Mouse (Mus musculus): Measurements from ENCODE around the gene Kif3a. TPM values are rescaled to one million over a fixed set of nuclear protein-coding genes. Genes with fewer than 3 reads are reported as not detected.
A peak's percentile ranks its signal among the peaks of the same experiment; 100 is the strongest.

The Kif3a gene
- polyA plus RNA-seq, 1 experiment from 2014 or later = 37.3 TPM

DNA sequence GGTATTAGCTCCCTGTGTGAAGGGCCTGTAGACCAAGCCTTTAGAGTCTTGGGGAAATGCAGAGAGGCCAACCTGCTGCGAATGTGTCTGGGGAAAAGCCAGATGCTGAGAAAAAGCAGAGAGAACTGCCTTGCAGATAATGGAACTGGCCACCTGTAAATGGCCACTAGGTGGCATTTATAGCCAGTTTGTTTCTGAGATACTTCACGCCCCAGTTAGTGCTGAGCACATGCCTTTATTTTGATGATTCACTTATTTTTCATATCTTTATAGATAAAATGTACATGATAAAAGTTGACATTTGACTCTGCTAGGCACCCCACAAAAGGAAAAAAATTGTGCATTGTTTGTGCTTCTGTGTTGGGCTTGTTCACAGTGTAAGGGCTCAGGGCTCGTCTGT lies 17.7 kb downstream of the Kif3a start:
- H3K9ac ChIP-seq = no peak overlapping the region
- H3K4me2 ChIP-seq = no peak overlapping the region
- H3K4me1 ChIP-seq = 0 out of 2 replicates have a peak, but pooled peaks cover 6% of the 10 kb centered on the region
- no peak overlapping the region for H3K27ac ChIP-seq (replicated peaks)
- H3K36me3 ChIP-seq = peaks cover 77% of the 10 kb centered on the region
- WGBS = 52% methylated on average over 3 of the region's 3 CpGs
- no peak for ATAC-seq (ENCODE audit: extremely low read depth, insufficient number of reproducible peaks, low FRiP score, low TSS enrichment)
- H3K27me3 ChIP-seq (replicated peaks) = no peaks in the 10 kb centered on the region
- H3K9me3 ChIP-seq = no peaks in the 10 kb centered on the region
- no peak overlapping the region for H3K4me3 ChIP-seq

DNA sequence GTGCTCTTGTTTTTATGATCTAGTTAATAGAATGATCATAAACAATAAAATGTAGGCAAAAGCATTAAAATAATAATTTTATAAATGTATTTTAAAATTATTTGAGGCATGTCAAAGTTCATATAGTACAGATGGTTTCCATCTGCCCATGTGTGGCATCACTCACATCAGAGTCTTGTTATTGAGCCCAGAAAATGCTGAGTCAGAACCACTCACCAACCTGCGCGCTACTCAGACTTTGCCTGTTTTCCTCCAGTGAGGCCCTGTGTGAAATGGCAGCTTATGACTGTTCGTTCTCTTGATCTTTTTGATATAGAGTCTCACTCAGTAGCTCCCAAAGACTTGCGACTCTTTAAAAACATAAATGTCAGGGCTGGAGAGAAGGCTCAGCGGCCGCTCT lies 18.3 kb downstream of the Kif3a start:
- Histone ChIP-seq H3K4me2 (no peak overlapping the region), H3K27me3 (replicated peaks) (no peaks in the 10 kb centered on the region), H3K4me1 (0 out of 2 replicates have a peak, but pooled peaks cover 6% of the 10 kb centered on the region), H3K4me3 (no peak overlapping the region), H3K27ac (replicated peaks) (no peak overlapping the region), H3K9me3 (no peaks in the 10 kb centered on the region), H3K9ac (no peak overlapping the region), H3K36me3 (peaks cover 72% of the 10 kb centered on the region)
- ATAC-seq (ENCODE audit: extremely low read depth, insufficient number of reproducible peaks, low FRiP score, low TSS enrichment) = no peak
- WGBS = 66% methylated on average over 6 of the region's 6 CpGs

DNA sequence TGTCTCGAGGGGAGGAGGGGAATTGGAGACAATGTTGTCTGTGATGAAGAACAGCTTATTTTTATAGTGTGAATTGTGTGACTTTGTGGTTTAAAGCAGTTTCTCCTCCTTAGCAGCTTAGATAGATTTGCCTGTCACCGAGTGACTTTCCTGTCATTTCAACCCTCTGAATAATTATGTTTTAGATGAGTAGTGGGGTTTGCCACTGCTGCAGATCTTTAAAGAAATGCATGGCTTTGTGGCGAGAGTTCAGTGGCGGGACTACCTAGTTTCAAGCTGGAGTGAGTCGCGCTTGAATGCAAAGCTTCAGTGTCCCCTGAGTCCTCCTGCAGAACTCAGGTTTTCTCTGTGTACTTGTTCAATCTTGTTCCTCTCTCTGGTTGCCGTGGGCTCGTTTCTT lies 21.1 kb downstream of the Kif3a start:
- H3K4me2 ChIP-seq = no peak overlapping the region
- H3K4me3 ChIP-seq = no peak overlapping the region
- no peaks in the 10 kb centered on the region for H3K27me3 ChIP-seq (replicated peaks)
- H3K36me3 ChIP-seq = peaks cover 74% of the 10 kb centered on the region
- ATAC-seq (ENCODE audit: extremely low read depth, insufficient number of reproducible peaks, low FRiP score, low TSS enrichment) = no peak
- no peak overlapping the region for H3K9ac ChIP-seq
- H3K27ac ChIP-seq (replicated peaks) = no peak overlapping the region
- H3K9me3 ChIP-seq = no peaks in the 10 kb centered on the region
- H3K4me1 ChIP-seq = 0 out of 2 replicates have a peak, but pooled peaks cover 6% of the 10 kb centered on the region
- WGBS = 77% methylated on average over 8 of the region's 8 CpGs

DNA sequence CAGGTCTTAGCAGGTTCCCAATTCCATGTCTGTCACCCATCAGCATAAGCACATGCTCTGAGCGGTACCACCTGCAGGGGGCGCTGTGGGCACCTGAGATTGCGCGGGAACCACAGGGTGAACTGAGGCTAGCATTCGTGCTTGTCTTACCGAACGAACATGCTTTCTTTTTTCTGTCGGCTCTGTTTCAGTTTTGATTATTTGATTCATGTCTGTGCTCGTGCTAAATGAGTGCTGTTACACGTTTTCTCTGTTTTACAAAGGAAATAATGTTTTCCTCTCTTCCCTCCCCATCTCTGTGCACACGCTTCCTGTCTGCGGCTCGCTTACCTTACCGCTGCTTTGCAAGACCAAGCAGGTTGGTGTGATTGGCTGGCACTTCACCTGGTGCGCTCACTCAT lies 23.2 kb downstream of the Kif3a start:
- ATAC-seq (ENCODE audit: extremely low read depth, insufficient number of reproducible peaks, low FRiP score, low TSS enrichment) = no peak
- Histone ChIP-seq H3K9ac (no peak overlapping the region), H3K9me3 (no peaks in the 10 kb centered on the region), H3K27ac (replicated peaks) (no peak overlapping the region), H3K4me2 (peak overlapping the region; percentile 27; the same call in 1 of the 2 replicates), H3K27me3 (replicated peaks) (no peaks in the 10 kb centered on the region), H3K4me1 (0 out of 2 replicates have a peak, but pooled peaks cover 4% of the 10 kb centered on the region), H3K36me3 (peaks cover 74% of the 10 kb centered on the region), H3K4me3 (no peak overlapping the region)
- 41% methylated on average over 15 of the region's 15 CpGs for WGBS

DNA sequence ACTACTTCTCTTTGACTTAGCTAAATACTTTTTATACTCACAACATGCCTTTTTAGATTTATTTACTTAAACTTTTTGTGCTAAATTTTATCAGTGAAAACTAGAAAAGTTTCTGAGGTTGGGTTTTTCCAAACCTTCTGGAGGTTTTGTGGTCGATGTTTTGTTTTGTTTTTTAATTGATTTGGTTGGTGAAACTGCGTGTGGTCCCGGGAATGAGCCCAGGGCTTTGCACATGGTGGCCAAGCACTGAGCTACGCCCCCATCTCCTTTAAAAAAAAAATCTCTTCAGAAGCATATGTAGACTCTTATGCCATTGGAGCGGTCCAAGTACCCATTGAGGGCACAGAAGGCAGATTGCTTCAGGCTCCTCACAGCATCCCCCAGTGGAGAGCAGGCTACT lies 23.9 kb downstream of the Kif3a start:
- Histone ChIP-seq H3K9ac (no peak overlapping the region), H3K4me3 (no peak overlapping the region), H3K4me1 (no peaks in the 10 kb centered on the region), H3K4me2 (no peak overlapping the region), H3K9me3 (no peaks in the 10 kb centered on the region), H3K36me3 (peaks cover 74% of the 10 kb centered on the region), H3K27me3 (replicated peaks) (no peaks in the 10 kb centered on the region), H3K27ac (replicated peaks) (no peak overlapping the region)
- no peak for ATAC-seq (ENCODE audit: extremely low read depth, insufficient number of reproducible peaks, low FRiP score, low TSS enrichment)
- 92% methylated on average over 5 of the region's 5 CpGs for WGBS

DNA sequence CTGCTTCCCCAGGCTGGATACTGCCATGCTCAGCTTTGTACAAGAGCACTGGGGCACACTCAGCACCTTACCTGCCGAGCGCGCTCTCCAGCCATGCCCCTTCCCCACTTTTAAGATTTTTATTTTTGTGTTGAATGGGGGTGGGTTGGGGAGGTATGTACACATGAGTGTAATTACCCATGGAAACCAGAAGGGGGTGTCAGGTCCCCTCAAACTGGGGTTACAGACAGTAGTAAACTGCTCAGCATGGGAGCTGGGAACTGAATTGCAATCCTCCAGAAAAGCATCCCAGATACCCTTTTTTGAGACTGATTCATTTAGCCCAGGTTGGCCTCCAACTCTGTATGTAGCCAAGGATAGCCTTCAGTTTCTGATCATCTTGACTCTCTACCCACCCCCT lies 37.8 kb downstream of the Kif3a start:
- H3K4me3 ChIP-seq = no peak overlapping the region
- peaks cover 12% of the 10 kb centered on the region for H3K36me3 ChIP-seq
- WGBS = 85% methylated on average over 3 of the region's 3 CpGs
- ATAC-seq (ENCODE audit: extremely low read depth, insufficient number of reproducible peaks, low FRiP score, low TSS enrichment) = no peak
- H3K4me1 ChIP-seq = peaks cover 10% of the 10 kb centered on the region; the same call in 1 of the 2 replicates
- no peak overlapping the region for H3K4me2 ChIP-seq
- no peaks in the 10 kb centered on the region for H3K9me3 ChIP-seq
- no peaks in the 10 kb centered on the region; the same call in 1 of the 2 replicates for H3K27me3 ChIP-seq (replicated peaks)
- no peak overlapping the region for H3K9ac ChIP-seq
- no peak overlapping the region for H3K27ac ChIP-seq (replicated peaks)

DNA sequence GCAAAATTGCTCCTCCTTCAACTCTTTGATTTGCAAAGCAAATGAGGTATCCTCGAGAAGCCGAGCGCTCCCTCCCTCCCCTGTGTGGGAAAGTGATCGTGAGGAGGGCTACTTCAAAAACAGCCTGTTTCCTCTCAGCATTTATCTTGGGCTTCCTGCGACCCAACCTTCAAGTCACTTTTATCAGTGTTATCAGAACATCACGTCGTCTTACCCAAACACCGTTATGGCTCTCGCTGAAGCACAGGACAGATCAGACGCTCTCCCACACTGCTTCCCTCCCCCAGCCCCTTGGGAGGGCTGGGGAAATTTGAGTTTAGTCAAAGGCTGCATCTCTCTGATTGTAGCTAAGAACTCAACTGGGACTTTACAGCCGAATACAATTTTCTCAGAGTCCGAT lies 38.4 kb downstream of the Kif3a start:
- Histone ChIP-seq H3K36me3 (peaks cover 10% of the 10 kb centered on the region), H3K27ac (replicated peaks) (no peak overlapping the region), H3K4me1 (peaks cover 10% of the 10 kb centered on the region; the same call in 1 of the 2 replicates), H3K9me3 (no peaks in the 10 kb centered on the region), H3K4me2 (peak overlapping the region; percentile 53), H3K4me3 (0 out of 2 replicates have a peak overlapping the region, but pooled peaks have one; percentile 1), H3K9ac (no peak overlapping the region), H3K27me3 (replicated peaks) (no peaks in the 10 kb centered on the region; the same call in 1 of the 2 replicates)
- ATAC-seq (ENCODE audit: extremely low read depth, insufficient number of reproducible peaks, low FRiP score, low TSS enrichment) = no peak
- WGBS = 8% methylated on average over 12 of the region's 12 CpGs

DNA sequence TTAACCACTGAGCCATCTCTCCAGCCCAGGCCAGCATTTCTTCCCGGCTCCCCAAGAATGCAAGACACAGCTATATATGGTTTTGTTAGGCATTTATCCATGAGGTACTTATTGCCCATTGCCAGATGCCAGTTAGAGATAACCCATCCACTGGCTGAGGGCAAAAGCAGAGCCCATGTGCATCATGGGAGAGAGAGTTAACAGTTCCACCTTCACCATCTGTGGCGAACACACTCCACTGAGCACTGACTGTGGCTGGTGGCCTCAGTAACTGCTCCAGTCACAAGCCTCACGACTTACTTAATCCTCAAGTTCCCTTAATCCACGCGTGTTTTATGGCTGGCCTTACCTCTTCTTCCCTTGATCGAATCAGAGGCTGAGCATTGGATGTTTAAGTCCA lies 42.1 kb downstream of the Kif3a start:
- Histone ChIP-seq H3K4me3 (no peak overlapping the region), H3K36me3 (no peaks in the 10 kb centered on the region), H3K27ac (replicated peaks) (no peak overlapping the region), H3K27me3 (replicated peaks) (no peaks in the 10 kb centered on the region; the same call in 1 of the 2 replicates), H3K4me2 (no peak overlapping the region), H3K9me3 (no peaks in the 10 kb centered on the region), H3K4me1 (peaks cover 10% of the 10 kb centered on the region; the same call in 1 of the 2 replicates), H3K9ac (no peak overlapping the region)
- ATAC-seq (ENCODE audit: extremely low read depth, insufficient number of reproducible peaks, low FRiP score, low TSS enrichment) = no peak
- WGBS = 78% methylated on average over 6 of the region's 6 CpGs

DNA sequence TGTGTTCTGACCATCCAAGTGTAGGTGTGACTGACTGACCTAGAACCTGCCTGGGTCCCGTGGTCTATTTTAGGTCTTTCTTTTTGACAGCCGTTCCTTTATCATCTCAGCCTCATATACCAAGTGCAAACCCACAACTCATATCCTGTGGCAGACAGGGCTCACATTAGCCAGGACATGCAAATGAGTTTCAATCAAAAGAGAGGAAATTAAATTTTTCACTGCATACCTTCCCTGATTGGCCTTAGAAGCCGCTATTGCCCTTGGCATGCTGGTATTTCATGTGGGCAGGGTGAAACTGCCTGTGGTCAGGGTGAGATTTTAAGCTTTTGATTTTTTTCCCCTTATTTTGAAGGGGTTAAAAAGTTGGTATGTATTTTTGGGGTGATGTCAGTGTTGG lies 42.5 kb downstream of the Kif3a start:
- Histone ChIP-seq H3K27ac (replicated peaks) (no peak overlapping the region), H3K4me1 (peaks cover 10% of the 10 kb centered on the region; the same call in 1 of the 2 replicates), H3K4me3 (no peak overlapping the region), H3K4me2 (no peak overlapping the region), H3K36me3 (no peaks in the 10 kb centered on the region), H3K9me3 (no peaks in the 10 kb centered on the region), H3K9ac (no peak overlapping the region), H3K27me3 (replicated peaks) (no peaks in the 10 kb centered on the region; the same call in 1 of the 2 replicates)
- no peak for ATAC-seq (ENCODE audit: extremely low read depth, insufficient number of reproducible peaks, low FRiP score, low TSS enrichment)
- WGBS = 54% methylated on average over 3 of the region's 3 CpGs

DNA sequence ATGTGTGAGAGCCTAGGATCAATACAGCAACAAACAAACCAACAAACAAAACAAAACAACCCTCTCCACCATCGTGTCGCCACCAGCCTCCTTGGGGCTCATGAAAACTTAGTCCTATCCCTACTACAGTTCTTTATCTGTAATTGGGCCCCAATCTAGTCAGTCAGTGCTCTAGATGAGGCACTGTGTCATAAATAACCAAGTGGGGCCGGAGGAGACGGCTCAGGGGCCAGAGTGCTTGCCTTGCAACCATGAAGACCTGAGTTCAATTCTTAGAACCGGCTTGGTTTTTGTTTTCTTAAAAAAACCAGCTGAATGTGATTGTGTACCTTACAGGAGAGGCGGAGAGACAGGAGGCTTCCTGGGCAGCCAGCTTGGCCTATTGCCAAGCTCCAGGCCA lies 48.0 kb downstream of the Kif3a start:
- no peaks in the 10 kb centered on the region for H3K9me3 ChIP-seq
- H3K4me2 ChIP-seq = no peak overlapping the region
- no peak overlapping the region for H3K4me3 ChIP-seq
- no peaks in the 10 kb centered on the region for H3K4me1 ChIP-seq
- no peaks in the 10 kb centered on the region for H3K27me3 ChIP-seq (replicated peaks)
- no peak overlapping the region for H3K9ac ChIP-seq
- no peaks in the 10 kb centered on the region for H3K36me3 ChIP-seq
- H3K27ac ChIP-seq (replicated peaks) = no peak overlapping the region
- ATAC-seq (ENCODE audit: extremely low read depth, insufficient number of reproducible peaks, low FRiP score, low TSS enrichment) = no peak
- 61% methylated on average over 6 of the region's 6 CpGs for WGBS

DNA sequence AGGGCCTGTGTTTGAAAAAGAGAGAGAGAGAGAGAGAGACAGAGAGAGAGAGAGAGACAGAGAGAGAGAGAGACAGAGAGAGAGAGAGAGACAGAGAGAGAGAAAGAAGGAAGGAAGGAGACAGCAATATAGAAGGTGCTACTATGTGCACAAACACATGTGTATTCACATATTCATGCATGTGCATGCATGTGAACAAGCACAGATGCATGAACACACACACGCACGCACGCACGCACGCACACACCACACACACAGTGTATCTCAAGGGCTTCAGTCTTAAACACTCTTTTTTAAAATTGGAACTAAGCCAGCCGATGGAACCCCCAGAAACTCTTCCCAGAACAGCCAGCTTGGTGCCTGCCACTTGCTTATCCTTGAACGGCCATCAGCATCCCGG lies 48.4 kb downstream of the Kif3a start:
- no peaks in the 10 kb centered on the region for H3K36me3 ChIP-seq
- H3K9me3 ChIP-seq = no peaks in the 10 kb centered on the region
- H3K27me3 ChIP-seq (replicated peaks) = no peaks in the 10 kb centered on the region
- ATAC-seq (ENCODE audit: extremely low read depth, insufficient number of reproducible peaks, low FRiP score, low TSS enrichment) = no peak
- H3K4me2 ChIP-seq = no peak overlapping the region
- no peaks in the 10 kb centered on the region for H3K4me1 ChIP-seq
- H3K4me3 ChIP-seq = no peak overlapping the region
- no peak overlapping the region for H3K9ac ChIP-seq
- no peak overlapping the region for H3K27ac ChIP-seq (replicated peaks)
- 85% methylated on average over 8 of the region's 8 CpGs for WGBS

DNA sequence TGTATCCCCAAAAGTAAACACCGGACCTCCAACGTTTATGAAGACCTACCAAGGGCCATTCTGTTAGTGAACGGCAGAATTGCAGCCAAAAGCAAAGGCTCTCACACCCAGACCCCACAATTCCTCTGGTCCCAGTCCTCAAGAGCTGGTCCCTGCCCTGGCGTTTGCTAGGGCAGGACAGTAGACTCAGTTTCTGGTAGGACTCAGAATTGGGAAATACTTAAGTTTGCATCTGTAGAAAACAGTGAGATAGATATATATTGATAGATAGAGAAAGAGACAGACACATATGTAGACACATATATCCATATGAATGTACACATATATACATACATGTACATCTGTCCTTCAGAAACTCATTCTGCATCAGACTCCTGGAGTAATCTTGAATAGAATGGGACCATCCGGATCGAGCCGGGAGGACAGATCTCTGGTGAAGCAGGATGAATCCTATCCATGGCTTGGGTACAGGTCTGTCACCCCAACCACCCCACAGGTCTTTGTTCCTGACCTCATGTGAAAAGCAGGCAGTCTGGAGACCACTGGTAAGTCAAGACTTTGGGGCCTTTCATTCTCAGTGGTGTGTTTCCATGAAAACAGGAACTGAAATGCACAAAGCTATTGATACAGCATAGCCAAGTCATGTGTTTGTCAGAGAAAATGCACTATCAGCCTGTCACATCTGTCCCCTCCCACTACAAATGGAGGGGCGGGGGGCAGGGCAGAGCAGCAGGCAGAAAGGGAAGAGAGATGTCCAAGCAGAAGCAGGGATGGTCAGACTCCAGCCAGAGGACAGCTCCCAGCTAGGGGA lies 49.8 kb downstream of the Kif3a start:
- H3K9ac ChIP-seq = no peak overlapping the region
- no peaks in the 10 kb centered on the region for H3K27me3 ChIP-seq (replicated peaks)
- H3K9me3 ChIP-seq = no peaks in the 10 kb centered on the region
- 0 out of 2 replicates have a peak, but pooled peaks cover 4% of the 10 kb centered on the region for H3K4me1 ChIP-seq
- no peak overlapping the region for H3K4me2 ChIP-seq
- ATAC-seq (ENCODE audit: extremely low read depth, insufficient number of reproducible peaks, low FRiP score, low TSS enrichment) = no peak
- H3K36me3 ChIP-seq = no peaks in the 10 kb centered on the region
- 72% methylated on average over 8 of the region's 8 CpGs for WGBS
- no peak overlapping the region for H3K27ac ChIP-seq (replicated peaks)
- no peak overlapping the region for H3K4me3 ChIP-seq

Data from heart, embryonic 13.5 days (tissue).